Mouse (Mus musculus) myocyte (in vitro differentiated cells): ENCODE results near the gene Pkd1l2. TPM values are rescaled to one million over a fixed set of nuclear protein-coding genes. Genes with fewer than 3 reads are reported as not detected.

Source experiments
- H3K27me3 ChIP-seq: one replicate; pipeline ENCODE4 v1.6.1; 2011; ENCODE audit not compliant: control insufficient read depth, insufficient read depth, insufficient read length
- H3K36me3 ChIP-seq: one replicate; pipeline ENCODE4 v1.6.1; 2011; ENCODE audit not compliant: control insufficient read depth, insufficient read depth
- H3K4me2 ChIP-seq: one replicate; pipeline ENCODE4 v1.6.1; 2011; ENCODE audit warnings: low read depth, control low read depth
- H3K4me3 ChIP-seq: one replicate; pipeline ENCODE4 v1.5.1; 2011; ENCODE audit warnings: mild to moderate bottlenecking, control low read depth, moderate library complexity
- H3K79me2 ChIP-seq: one replicate; pipeline ENCODE4 v1.6.1; 2011; ENCODE audit not compliant: control insufficient read depth, insufficient read depth
- H3ac ChIP-seq: one replicate; pipeline ENCODE4 v1.6.1; 2011; ENCODE audit not compliant: control insufficient read depth, insufficient read length
- CEBPB ChIP-seq: IDR thresholded peaks from 2 replicates; pipeline ENCODE4 v1.6.1; 2011; ENCODE audit warnings: mild to moderate bottlenecking, moderate library complexity; ENCODE audit not compliant: poor library complexity, insufficient read depth, severe bottlenecking
- E2F4 ChIP-seq: IDR thresholded peaks from one replicate; pipeline ENCODE4 v1.6.1; 2011; ENCODE audit warnings: mild to moderate bottlenecking, control low read depth, moderate library complexity; ENCODE audit not compliant: insufficient read depth
- MAX ChIP-seq: IDR thresholded peaks from one replicate; pipeline ENCODE4 v1.6.1; 2011; ENCODE audit warnings: low read depth, mild to moderate bottlenecking, control low read depth
- MYOD1 ChIP-seq, 3 experiments: IDR thresholded peaks; one replicate each; pipeline ENCODE4 v1.6.1; 2011; ENCODE audit warnings: control low read depth in 2 of 3, low read depth in 2 of 3, mild to moderate bottlenecking in 2 of 3, moderate library complexity in 1 of 3; ENCODE audit not compliant: insufficient read length in 2 of 3, control insufficient read depth in 1 of 3
- MYOG ChIP-seq, 3 experiments: IDR thresholded peaks; one replicate each; pipeline ENCODE4 v1.6.1; 2011; ENCODE audit warnings: control low read depth in 2 of 3, low read depth in 2 of 3, mild to moderate bottlenecking in 2 of 3; ENCODE audit not compliant: insufficient read length in 2 of 3, control insufficient read depth in 1 of 3, insufficient read depth in 1 of 3
- POLR2A ChIP-seq: IDR thresholded peaks from one replicate; pipeline ENCODE4 v1.6.1; 2011; ENCODE audit warnings: low read depth, mild to moderate bottlenecking, control low read depth, moderate library complexity; ENCODE audit not compliant: insufficient read length
- POLR2AphosphoS2 ChIP-seq: IDR thresholded peaks from one replicate; pipeline ENCODE4 v1.6.1; 2011; ENCODE audit warnings: low read depth, control low read depth; ENCODE audit not compliant: insufficient read length
- REST ChIP-seq: IDR thresholded peaks from one replicate; pipeline ENCODE4 v1.6.1; 2011; ENCODE audit warnings: mild to moderate bottlenecking, control low read depth, moderate library complexity; ENCODE audit not compliant: insufficient read depth, insufficient read length
- SRF ChIP-seq: IDR thresholded peaks from one replicate; pipeline ENCODE4 v1.6.1; 2011; ENCODE audit warnings: low read depth; ENCODE audit not compliant: control insufficient read depth, insufficient read length
- TCF12 ChIP-seq: IDR thresholded peaks from one replicate; pipeline ENCODE4 v1.6.1; 2011; ENCODE audit warnings: mild to moderate bottlenecking, control low read depth; ENCODE audit not compliant: poor library complexity, insufficient read depth, severe bottlenecking
- TCF3 ChIP-seq: IDR thresholded peaks from one replicate; pipeline ENCODE4 v1.6.1; 2011; ENCODE audit warnings: low read depth, control low read depth; ENCODE audit not compliant: insufficient read length
- USF1 ChIP-seq: IDR thresholded peaks from one replicate; pipeline ENCODE4 v1.6.1; 2011; ENCODE audit warnings: low read depth, mild to moderate bottlenecking, control low read depth, moderate library complexity
- polyA plus RNA-seq: library from polyadenylated mRNA; unstranded; fragments of >200 nt; fragmentation: generic; extraction: Trizol; gene quantifications from one replicate; pipeline ENCODE4 v1.2.1, GENCODE M21; 2012; ENCODE audit warnings: missing spikeins

Gene Pkd1l2
- polyA plus RNA-seq, 1 experiment = 0.01 TPM

DNA sequence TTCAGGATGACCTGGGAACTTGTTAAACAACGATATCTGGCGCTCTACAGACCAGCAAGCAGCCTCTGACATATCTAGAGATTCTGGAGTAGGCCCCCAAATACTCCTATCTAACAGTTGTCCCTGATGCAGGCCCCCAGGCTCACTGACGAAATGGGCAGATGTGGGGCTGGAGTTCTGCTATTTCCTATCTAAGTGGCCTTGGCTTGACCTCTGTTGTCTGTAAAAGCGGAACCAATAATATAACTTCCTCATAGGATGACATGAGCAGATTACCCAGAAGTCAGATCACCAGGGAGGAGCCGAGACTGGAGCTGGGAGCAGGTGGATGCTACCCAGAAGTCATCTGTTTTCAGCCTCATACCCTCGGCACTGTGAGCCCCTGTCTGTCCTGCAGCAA is 27.2 kb downstream of the Pkd1l2 start:
- TF ChIP-seq TCF12 (no peak), MAX (no peak), USF1 (no peak), TCF3 (no peak)
- no peak overlapping the region for H3ac ChIP-seq
- no peaks in the 10 kb centered on the region for H3K36me3 ChIP-seq
- H3K4me2 ChIP-seq = no peak overlapping the region
- no peaks in the 10 kb centered on the region for H3K27me3 ChIP-seq
- no peaks in the 10 kb centered on the region for H3K79me2 ChIP-seq
- no peak overlapping the region for H3K4me3 ChIP-seq

DNA sequence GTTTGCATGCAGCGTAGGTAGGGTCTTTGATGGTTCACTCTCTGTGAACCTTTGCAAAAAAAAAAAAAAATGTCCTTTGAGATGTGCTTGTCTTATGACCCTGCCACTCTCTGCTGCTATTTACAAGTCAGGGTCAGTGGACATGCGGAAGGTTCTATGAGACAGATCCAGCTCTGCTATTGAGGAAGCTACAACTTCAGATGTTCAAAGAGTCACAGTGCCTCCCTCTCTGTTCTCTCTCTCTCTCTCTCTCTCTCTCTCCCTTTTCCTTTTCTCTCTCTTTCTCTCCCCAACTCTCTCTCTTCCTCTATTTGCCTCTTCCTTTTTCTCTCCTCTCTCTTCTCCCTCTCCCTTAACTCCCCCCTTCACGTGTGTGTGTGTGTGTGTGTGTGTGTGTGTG is 28.1 kb downstream of the Pkd1l2 start:
- Histone ChIP-seq H3K79me2 (no peaks in the 10 kb centered on the region), H3ac (no peak overlapping the region), H3K4me3 (no peak overlapping the region), H3K4me2 (no peak overlapping the region), H3K27me3 (no peaks in the 10 kb centered on the region), H3K36me3 (no peaks in the 10 kb centered on the region)
- TF ChIP-seq E2F4 (no peak), CEBPB (no peak)

DNA sequence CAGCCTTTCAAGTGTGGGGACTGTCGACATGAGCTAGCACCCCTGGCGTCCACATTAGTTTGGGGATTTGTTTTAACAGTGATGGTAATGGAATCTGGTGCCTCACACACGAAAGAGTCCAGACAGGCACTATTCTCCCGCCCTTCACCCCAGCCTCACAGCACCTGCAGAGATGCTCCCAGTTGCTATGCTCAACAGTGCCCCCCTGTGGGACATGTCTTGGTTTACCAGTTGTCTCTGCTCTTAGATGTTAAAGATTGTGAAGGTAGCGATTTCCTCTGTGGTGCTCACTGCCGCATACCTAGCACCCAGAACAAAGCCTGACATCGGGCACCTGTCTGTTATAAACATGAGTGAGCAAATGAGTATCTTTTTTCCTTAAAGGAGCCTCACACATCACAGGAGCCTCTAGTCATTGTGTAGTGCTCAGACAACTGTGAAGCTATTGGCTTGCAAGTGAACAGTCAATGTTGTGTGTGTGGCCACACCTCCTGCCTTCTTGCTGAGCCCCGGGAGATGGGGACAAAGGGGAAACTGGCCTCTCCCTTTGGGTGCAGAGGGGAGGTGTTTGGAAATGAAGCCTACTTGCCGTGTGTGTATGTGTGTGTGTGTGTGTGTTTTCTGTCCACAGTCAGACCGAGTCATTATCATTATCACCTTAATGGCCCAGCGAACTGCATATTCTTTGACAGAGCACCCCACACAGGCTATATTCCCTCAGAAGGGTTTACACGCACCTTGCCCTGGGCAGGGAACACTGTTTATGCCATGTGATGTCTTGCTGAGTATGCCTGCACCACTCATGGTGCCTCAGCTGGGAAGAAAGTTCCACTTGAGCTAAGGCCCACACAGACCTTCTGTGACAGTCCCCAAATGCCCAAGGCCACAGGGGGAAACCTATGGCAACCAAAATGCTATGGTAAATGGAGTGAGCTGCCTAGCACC is 28.8 kb downstream of the Pkd1l2 start:
- no peaks in the 10 kb centered on the region for H3K36me3 ChIP-seq
- H3K27me3 ChIP-seq = no peaks in the 10 kb centered on the region
- no peak overlapping the region for H3ac ChIP-seq
- TF ChIP-seq MYOG (IDR thresholded peaks at IDR 0.05; ENCODE audit: control insufficient read depth in 1 of 3, insufficient read depth in 1 of 3, insufficient read length in 2 of 3, low read depth in 2 of 3) (no peak), REST (no peak), TCF12 (no peak), TCF3 (no peak), SRF (no peak), POLR2A (no peak), E2F4 (no peak), MAX (no peak)
- H3K4me2 ChIP-seq = no peak overlapping the region
- no peaks in the 10 kb centered on the region for H3K79me2 ChIP-seq
- H3K4me3 ChIP-seq = no peak overlapping the region

DNA sequence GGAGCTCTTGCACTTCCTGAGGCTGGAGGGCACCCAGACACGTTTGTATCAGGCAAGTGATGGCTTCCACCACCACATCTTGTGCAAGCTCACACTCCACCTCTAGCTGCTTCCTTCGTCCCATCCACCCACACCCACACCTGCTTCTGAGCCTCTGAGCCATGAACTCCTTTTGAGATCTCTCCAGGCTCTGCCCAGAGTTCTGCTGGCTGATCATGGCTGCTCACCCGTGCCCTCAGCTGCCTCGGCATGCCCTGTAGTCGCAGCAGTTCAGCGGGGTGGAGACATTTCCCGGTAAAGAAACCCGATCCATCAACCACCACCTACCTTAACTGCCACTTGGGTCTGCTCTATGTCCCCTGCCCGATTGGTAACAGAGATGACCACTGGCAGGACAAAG is 30.9 kb downstream of the Pkd1l2 start:
- H3K36me3 ChIP-seq = no peaks in the 10 kb centered on the region
- H3K4me2 ChIP-seq = no peak overlapping the region
- no peak overlapping the region for H3K4me3 ChIP-seq
- TF ChIP-seq POLR2A = no peak
- TF ChIP-seq REST = no peak
- no peak for TF ChIP-seq TCF12
- no peak for TF ChIP-seq POLR2AphosphoS2
- no peak for TF ChIP-seq TCF3
- no peak for TF ChIP-seq USF1
- TF ChIP-seq SRF = no peak
- no peak for TF ChIP-seq MYOG (IDR thresholded peaks at IDR 0.05; ENCODE audit: control insufficient read depth in 1 of 3, insufficient read depth in 1 of 3, insufficient read length in 2 of 3, low read depth in 2 of 3)
- no peak for TF ChIP-seq E2F4
- no peak for TF ChIP-seq MYOD1 (IDR thresholded peaks at IDR 0.05; ENCODE audit: control insufficient read depth in 1 of 3, insufficient read length in 2 of 3, low read depth in 2 of 3)
- no peak for TF ChIP-seq MAX
- no peak for TF ChIP-seq CEBPB
- no peak overlapping the region for H3ac ChIP-seq
- H3K27me3 ChIP-seq = no peaks in the 10 kb centered on the region
- H3K79me2 ChIP-seq = no peaks in the 10 kb centered on the region

DNA sequence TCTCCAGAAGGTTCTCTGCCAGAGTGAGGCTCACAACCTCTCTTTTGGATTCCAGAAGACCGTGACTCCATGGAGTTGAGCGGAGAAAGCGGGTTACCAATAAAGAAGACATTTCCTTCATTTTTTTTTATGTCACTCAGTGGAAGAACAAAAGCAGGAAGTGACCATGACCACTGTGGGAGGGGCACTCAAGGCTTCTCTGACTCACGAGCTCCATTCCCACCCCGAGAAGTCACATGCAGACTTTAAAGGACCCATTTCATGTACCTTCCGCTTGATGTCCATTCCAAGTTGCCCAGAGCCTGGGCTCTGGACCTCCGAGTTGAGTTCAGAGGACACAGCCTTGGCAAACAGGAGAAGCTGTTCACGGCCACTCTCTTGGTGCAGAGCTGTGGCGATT is 31.5 kb downstream of the Pkd1l2 start:
- H3K79me2 ChIP-seq = no peaks in the 10 kb centered on the region
- no peaks in the 10 kb centered on the region for H3K36me3 ChIP-seq
- no peaks in the 10 kb centered on the region for H3K27me3 ChIP-seq
- H3K4me2 ChIP-seq = no peak overlapping the region
- H3ac ChIP-seq = no peak overlapping the region
- TF ChIP-seq POLR2AphosphoS2 = no peak
- no peak for TF ChIP-seq REST
- no peak for TF ChIP-seq MYOG (IDR thresholded peaks at IDR 0.05; ENCODE audit: control insufficient read depth in 1 of 3, insufficient read depth in 1 of 3, insufficient read length in 2 of 3, low read depth in 2 of 3)
- TF ChIP-seq POLR2A = no peak
- no peak for TF ChIP-seq TCF3
- TF ChIP-seq SRF = no peak
- no peak for TF ChIP-seq TCF12
- TF ChIP-seq MAX = no peak
- TF ChIP-seq CEBPB = no peak
- TF ChIP-seq E2F4 = no peak
- no peak for TF ChIP-seq USF1
- TF ChIP-seq MYOD1 (IDR thresholded peaks at IDR 0.05; ENCODE audit: control insufficient read depth in 1 of 3, insufficient read length in 2 of 3, low read depth in 2 of 3) = no peak
- H3K4me3 ChIP-seq = no peak overlapping the region
